Mouse (Mus musculus) layer of hippocampus, postnatal 25 days (tissue): ENCODE data around the gene Zfp3. TPM values are rescaled to one million over a fixed set of nuclear protein-coding genes. Genes with fewer than 3 reads are reported as not detected.

Source experiments
- DNase-seq, 2 experiments: peaks; one replicate each; pipeline ENCODE4 v3.0.0; 2022; ENCODE audit warnings: mixed read lengths in 2 of 2, low spot score in 1 of 2; ENCODE audit errors: extremely low spot score in 1 of 2
- microRNA-seq, 2 experiments: library from miRNA; unstranded; fragments of <30 nt; microRNA quantifications; one replicate each; pipeline ENCODE4 v1.2.0; 2021
- total RNA-seq, 2 experiments: library from RNA; stranded (reverse); gene quantifications; 2 replicates each; pipeline ENCODE4 v1.2.3; 2021

The Zfp3 gene
- total RNA-seq, 2 experiments from 2014 or later = 23.1 to 24.8 TPM

- DNase-seq = no peak
Measured at GRCm38 (mm10) chr11:70804395-70804794, 40.4 kb downstream of the Zfp3 start.

GRCm38 (mm10) chr11:70805641-70806175, 41.7 kb downstream of the Zfp3 start:
- no peak for DNase-seq

- no peak for DNase-seq
Measured at GRCm38 (mm10) chr11:70806697-70807096, 42.7 kb downstream of the Zfp3 start.

GRCm38 (mm10) chr11:70807630-70808029, 43.6 kb downstream of the Zfp3 start:
- no peak for DNase-seq

- DNase-seq = no peak
Measured at GRCm38 (mm10) chr11:70808101-70808500, 44.1 kb downstream of the Zfp3 start.

- no peak for DNase-seq
Measured at GRCm38 (mm10) chr11:70809011-70809410, 45.0 kb downstream of the Zfp3 start.

GRCm38 (mm10) chr11:70811041-70811440, 47.0 kb downstream of the Zfp3 start:
- DNase-seq = no peak

GRCm38 (mm10) chr11:70811471-70812240, 47.6 kb downstream of the Zfp3 start:
- DNase-seq = no peak

GRCm38 (mm10) chr11:70812365-70812764, 48.4 kb downstream of the Zfp3 start, which contains the start of gene Scimp:
Gene Scimp, minus strand, starts transcription at chr11:70812586.
- DNase-seq = no peak

- no peak for DNase-seq
Measured at GRCm38 (mm10) chr11:70815071-70815470, 51.1 kb downstream of the Zfp3 start.

GRCm38 (mm10) chr11:70815498-70816078, 51.6 kb downstream of the Zfp3 start:
- peak; percentile 23 to 61 for DNase-seq

- no peak for DNase-seq
Measured at GRCm38 (mm10) chr11:70816770-70817169, 52.8 kb downstream of the Zfp3 start.

GRCm38 (mm10) chr11:70820120-70820519, 56.1 kb downstream of the Zfp3 start:
- DNase-seq = no peak

GRCm38 (mm10) chr11:70821728-70822591, 58.0 kb downstream of the Zfp3 start:
- DNase-seq = no peak

Small RNAs within 50 kb of the gene (microRNA-seq; reads per million reads assigned to microRNA genes)
- 0 reads per million in 2 experiments for gene Gm22760

Other genes starting within 250 kb of the Zfp3 start
- not detected for gene Vmo1, start 249.6 kb upstream of the Zfp3 start, total RNA-seq
- gene Gltpd2, start 245.0 kb upstream of the Zfp3 start, total RNA-seq = not detected
- 100 to 1,000 TPM; 178 to 211 TPM for gene Psmb6, start 238.8 kb upstream of the Zfp3 start, total RNA-seq
- gene Gm40193, start 231.3 kb upstream of the Zfp3 start, total RNA-seq = not detected
- 10 to 100 TPM; 16.2 to 18.9 TPM for gene Pld2, start 224.1 kb upstream of the Zfp3 start, total RNA-seq
- 100 to 1,000 TPM; 434 to 488 TPM for gene Mink1, start 201.3 kb upstream of the Zfp3 start, total RNA-seq
- under 1 TPM in 1 of 2 experiments, not detected in 1; 0.66 TPM for gene 4930544D05Rik, start 148.4 kb upstream of the Zfp3 start, total RNA-seq
- under 1 TPM in 1 of 2 experiments, not detected in 1; 0.44 TPM for gene Chrne, start 145.0 kb upstream of the Zfp3 start, total RNA-seq
- gene Gp1ba, start 125.1 kb upstream of the Zfp3 start, total RNA-seq = not detected
- gene Rnf167, start 117.0 kb upstream of the Zfp3 start, total RNA-seq = 10 to 100 TPM; 86.9 to 87.6 TPM
- 100 to 1,000 TPM; 127 to 129 TPM for gene Slc25a11, start 116.7 kb upstream of the Zfp3 start, total RNA-seq
- 100 to 1,000 TPM; 376 to 385 TPM for gene Pfn1, start 109.6 kb upstream of the Zfp3 start, total RNA-seq
- gene Eno3, start 107.0 kb upstream of the Zfp3 start, total RNA-seq = 1 to 10 TPM; 7.2 to 8.2 TPM
- 10 to 100 TPM; 48.7 to 48.8 TPM for gene Spag7, start 94.8 kb upstream of the Zfp3 start, total RNA-seq
- gene Camta2, start 76.1 kb upstream of the Zfp3 start, total RNA-seq = 100 to 1,000 TPM; 326 to 389 TPM
- 1 to 10 TPM; 3.1 to 3.4 TPM for gene Inca1, start 64.1 kb upstream of the Zfp3 start, total RNA-seq
- gene Kif1c, start 63.7 kb upstream of the Zfp3 start, total RNA-seq = 10 to 100 TPM; 71.5 to 78.9 TPM
- not detected for gene Scimp, start 48.4 kb downstream of the Zfp3 start, total RNA-seq
- 100 to 1,000 TPM; 113 to 118 TPM for gene Rabep1, start 80.6 kb downstream of the Zfp3 start, total RNA-seq
- 10 to 100 TPM; 48.2 to 57.0 TPM for gene Nup88, start 205.8 kb downstream of the Zfp3 start, total RNA-seq
- 10 to 100 TPM; 36.7 to 41.2 TPM for gene Rpain, start 206.0 kb downstream of the Zfp3 start, total RNA-seq
- gene C1qbp, start 218.8 kb downstream of the Zfp3 start, total RNA-seq = 100 to 1,000 TPM; 101 to 111 TPM
- 10 to 100 TPM; 54.2 to 56.4 TPM for gene Dhx33, start 240.2 kb downstream of the Zfp3 start, total RNA-seq